In genomic region chr10:119979396-119979795, GRCm38 (mm10) we compare ENCODE assay signal across 15 mouse cellular contexts.
DNase-seq lines count a peak whose midpoint lies in the region; ATAC-seq and TF ChIP-seq lines count a peak whose summit lies in the region.
"Had no signal": no experiment of that assay in that cellular context is flagged by ENCODE, and none has a peak within 500 bp of the region (broad histone marks: within the 10 kb centered on the region; RNA-seq: fewer than 3 reads in every experiment).

No protein-coding gene starts in this region.

- no peak overlapping the region for H3K27ac ChIP-seq in heart, embryonic 16.5 days (ENCODE audit: low read length)
- peak overlapping the region; percentile 83 for H3K27ac ChIP-seq in ES-Bruce4 (ENCODE audit: insufficient read depth, low read length)
- no peak overlapping the region for H3K27ac ChIP-seq in forebrain, embryonic 12.5 days
- H3K27ac ChIP-seq in kidney, embryonic 15.5 days: no peak overlapping the region
- no peak overlapping the region for H3K27ac ChIP-seq in lung, postnatal 0 days (ENCODE audit: low read length)
- H3K27ac ChIP-seq: intestine, embryonic 15.5 days; liver, embryonic 15.5 days had no signal

- H3K27me3 ChIP-seq in heart, embryonic 16.5 days (ENCODE audit: control insufficient read depth, insufficient read depth, low read length): no peaks in the 10 kb centered on the region
- H3K27me3 ChIP-seq in E14TG2a.4 (ENCODE audit: insufficient read depth, low read length): peaks cover 14% of the 10 kb centered on the region; the same call in 1 of the 2 replicates
- no peaks in the 10 kb centered on the region for H3K27me3 ChIP-seq in ES-Bruce4 (ENCODE audit: control insufficient read depth, insufficient read depth, low read length, poor library complexity, severe bottlenecking)
- no peaks in the 10 kb centered on the region for H3K27me3 ChIP-seq in forebrain, embryonic 12.5 days
- H3K27me3 ChIP-seq in kidney, embryonic 15.5 days: no peaks in the 10 kb centered on the region
- no peaks in the 10 kb centered on the region for H3K27me3 ChIP-seq in lung, postnatal 0 days (replicated peaks; ENCODE audit: insufficient read depth, low read length)
- H3K27me3 ChIP-seq: CH12.LX; intestine, embryonic 15.5 days; liver, embryonic 15.5 days had no signal

- H3K4me1 ChIP-seq in heart, embryonic 16.5 days (ENCODE audit: control insufficient read depth, insufficient read depth, low read length): peaks cover 2% of the 10 kb centered on the region; the same call in 1 of the 2 replicates
- peaks cover 26% of the 10 kb centered on the region for H3K4me1 ChIP-seq in E14TG2a.4 (replicated peaks; ENCODE audit: low read depth, low read length)
- H3K4me1 ChIP-seq in ES-Bruce4 (ENCODE audit: control insufficient read depth, insufficient read depth, low read length): peaks cover 2% of the 10 kb centered on the region
- peaks cover 11% of the 10 kb centered on the region for H3K4me1 ChIP-seq in forebrain, embryonic 12.5 days
- H3K4me1 ChIP-seq in kidney, embryonic 15.5 days: no peaks in the 10 kb centered on the region
- no peaks in the 10 kb centered on the region for H3K4me1 ChIP-seq in lung, postnatal 0 days (ENCODE audit: insufficient read depth, low read depth, low read length)
- H3K4me1 ChIP-seq: intestine, embryonic 15.5 days; liver, embryonic 15.5 days had no signal

- peak overlapping the region; percentile 2; the same call in 1 of the 2 replicates for H3K9ac ChIP-seq in heart, embryonic 16.5 days (ENCODE audit: low read length)
- H3K9ac ChIP-seq in ES-Bruce4 (ENCODE audit: low read depth, poor library complexity, severe bottlenecking): no peak overlapping the region
- no peak overlapping the region for H3K9ac ChIP-seq in forebrain, embryonic 12.5 days
- H3K9ac ChIP-seq in kidney, embryonic 15.5 days: no peak overlapping the region
- H3K9ac ChIP-seq in lung, postnatal 0 days (replicated peaks; ENCODE audit: low read depth): no peak overlapping the region
- H3K9ac ChIP-seq: intestine, embryonic 15.5 days; liver, embryonic 15.5 days had no signal

- no peak for ATAC-seq in heart, embryonic 16.5 days (replicated peaks; ENCODE audit: extremely low read depth, insufficient read depth, low FRiP score)
- 0 out of 2 replicates have a peak, but pooled peaks have one; percentile 27 for ATAC-seq in forebrain, embryonic 12.5 days (ENCODE audit: low FRiP score)
- no peak for ATAC-seq in kidney, embryonic 15.5 days (replicated peaks; ENCODE audit: low FRiP score)
- no peak for ATAC-seq in lung, postnatal 0 days
- ATAC-seq: intestine, embryonic 15.5 days had no signal

- peak overlapping the region; percentile 19 for H3K4me3 ChIP-seq in heart, embryonic 16.5 days (ENCODE audit: low read length)
- peak overlapping the region; percentile 48 for H3K4me3 ChIP-seq in E14TG2a.4 (replicated peaks; ENCODE audit: low read length)
- peak overlapping the region; percentile 43; the same call in 1 of the 2 replicates for H3K4me3 ChIP-seq in ES-Bruce4 (ENCODE audit: low read depth, low read length)
- H3K4me3 ChIP-seq in forebrain, embryonic 12.5 days (replicated peaks): no peak overlapping the region
- no peak overlapping the region for H3K4me3 ChIP-seq in kidney, embryonic 15.5 days (replicated peaks)
- H3K4me3 ChIP-seq in lung, postnatal 0 days (ENCODE audit: low read depth, low read length): no peak overlapping the region
- H3K4me3 ChIP-seq: intestine, embryonic 15.5 days; liver, embryonic 15.5 days had no signal

- no peak for DNase-seq in heart, adult 18-20 months
- no peak for DNase-seq in lung, postnatal 0 days (ENCODE audit: low spot score)
- DNase-seq: adrenal gland, postnatal 36 days; gastrocnemius, postnatal 36 days; kidney, postnatal 10 days; layer of hippocampus, adult 9-11 months; spleen, adult 18-20 months had no signal

- no peak for TF ChIP-seq EP300 in ES-Bruce4 (IDR thresholded peaks at IDR 0.05; ENCODE audit: insufficient read depth, low read depth, low read length)
- TF ChIP-seq EP300 in lung, postnatal 0 days (IDR thresholded peaks at IDR 0.05): no peak

- TF ChIP-seq CTCF in E14TG2a.4 (conservative IDR thresholded peaks at IDR 0.05; ENCODE audit: low read length): no peak
- TF ChIP-seq CTCF in ES-Bruce4 (IDR thresholded peaks at IDR 0.05; ENCODE audit: low read depth, low read length): no peak
- no peak for TF ChIP-seq CTCF in lung, postnatal 0 days (IDR thresholded peaks at IDR 0.05)

- peak overlapping the region; percentile 48 for H3K4me2 ChIP-seq in heart, embryonic 16.5 days (ENCODE audit: low read depth, low read length)
- H3K4me2 ChIP-seq in forebrain, embryonic 12.5 days: peak overlapping the region; percentile 31
- H3K4me2 ChIP-seq in kidney, embryonic 15.5 days: no peak overlapping the region
- H3K4me2 ChIP-seq in lung, postnatal 0 days (replicated peaks; ENCODE audit: low read depth, low read length): no peak overlapping the region
- H3K4me2 ChIP-seq: intestine, embryonic 15.5 days; liver, embryonic 15.5 days had no signal

- WGBS in heart, embryonic 16.5 days: 37% methylated on average over 8 of the region's 8 CpGs
- WGBS in forebrain, embryonic 12.5 days: 31% methylated on average over 8 of the region's 8 CpGs
- 66% methylated on average over 8 of the region's 8 CpGs for WGBS in kidney, embryonic 15.5 days
- 58% methylated on average over 8 of the region's 8 CpGs for WGBS in lung, postnatal 0 days

- no peaks in the 10 kb centered on the region for H3K36me3 ChIP-seq in heart, embryonic 16.5 days (ENCODE audit: control insufficient read depth, insufficient read depth)
- no peaks in the 10 kb centered on the region for H3K36me3 ChIP-seq in E14TG2a.4 (ENCODE audit: insufficient read depth, low read length)
- no peaks in the 10 kb centered on the region for H3K36me3 ChIP-seq in ES-Bruce4 (ENCODE audit: control insufficient read depth, insufficient read depth, low read length, poor library complexity, severe bottlenecking)
- H3K36me3 ChIP-seq in forebrain, embryonic 12.5 days (replicated peaks): no peaks in the 10 kb centered on the region
- H3K36me3 ChIP-seq in kidney, embryonic 15.5 days: no peaks in the 10 kb centered on the region
- H3K36me3 ChIP-seq in lung, postnatal 0 days (ENCODE audit: insufficient read depth, low read length): no peaks in the 10 kb centered on the region
- H3K36me3 ChIP-seq: intestine, embryonic 15.5 days; liver, embryonic 15.5 days had no signal

- no peaks in the 10 kb centered on the region for H3K9me3 ChIP-seq in heart, embryonic 16.5 days (replicated peaks; ENCODE audit: control insufficient read depth, low read length)
- H3K9me3 ChIP-seq in E14TG2a.4 (ENCODE audit: low read length): no peaks in the 10 kb centered on the region
- no peaks in the 10 kb centered on the region for H3K9me3 ChIP-seq in ES-Bruce4 (replicated peaks; ENCODE audit: control insufficient read depth, insufficient read depth, low read length, poor library complexity, severe bottlenecking)
- no peaks in the 10 kb centered on the region for H3K9me3 ChIP-seq in forebrain, embryonic 12.5 days
- H3K9me3 ChIP-seq in kidney, embryonic 15.5 days (replicated peaks): no peaks in the 10 kb centered on the region
- no peaks in the 10 kb centered on the region for H3K9me3 ChIP-seq in lung, postnatal 0 days (ENCODE audit: low read length)
- H3K9me3 ChIP-seq: intestine, embryonic 15.5 days; liver, embryonic 15.5 days had no signal

- TF ChIP-seq POLR2A in ES-Bruce4 (IDR thresholded peaks at IDR 0.05; ENCODE audit: insufficient read depth, low read length): no peak

Comparison
In these comparisons a context has a peak if more than half of its experiments do, and no peak if none do; other contexts are left out.
1. H3K4me2 ChIP-seq: peak in heart, embryonic 16.5 days (single experiment) and forebrain, embryonic 12.5 days (single experiment); none in kidney, embryonic 15.5 days (single experiment) and lung, postnatal 0 days (single experiment).
2. H3K4me3 ChIP-seq: peak in heart, embryonic 16.5 days (single experiment), E14TG2a.4 (single experiment) and ES-Bruce4 (single experiment); none in forebrain, embryonic 12.5 days (single experiment), kidney, embryonic 15.5 days (single experiment) and lung, postnatal 0 days (single experiment).